In the genomic region with DNA sequence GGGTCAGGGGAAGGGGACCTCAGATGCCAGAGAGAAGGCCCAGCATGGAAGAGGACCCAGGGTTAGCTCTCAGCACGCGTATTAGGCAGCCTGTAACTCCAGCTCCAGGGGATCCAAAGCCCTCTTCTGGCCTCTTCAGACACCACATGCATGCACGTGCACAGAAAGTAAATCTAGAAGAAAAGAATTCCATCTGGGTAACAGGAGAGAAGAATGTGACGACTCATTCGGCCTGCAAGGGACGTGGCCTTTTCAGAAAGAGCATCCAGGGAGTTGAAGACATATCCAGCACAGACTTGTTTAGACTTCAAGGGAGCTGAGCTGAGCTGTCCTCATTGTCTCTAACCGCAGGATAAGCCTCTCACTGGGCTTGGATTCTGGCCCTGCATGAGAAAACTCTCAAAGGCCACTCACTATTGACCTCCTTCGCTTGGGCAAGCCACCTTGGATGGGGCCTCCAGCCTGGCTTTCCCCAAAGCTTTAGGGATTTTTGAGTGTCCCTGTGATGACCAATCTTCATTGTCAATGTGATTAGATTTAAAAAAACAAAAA, we compare ENCODE assay signal across 19 mouse cellular contexts. TPM values are rescaled to one million over a fixed set of nuclear protein-coding genes. Genes with fewer than 3 reads are reported as not detected.
DNase-seq lines count a peak whose midpoint lies in the region; ATAC-seq and TF ChIP-seq lines count a peak whose summit lies in the region.
"Had no signal": no experiment of that assay in that cellular context is flagged by ENCODE, and none has a peak within 500 bp of the region (broad histone marks: within the 10 kb centered on the region; RNA-seq: fewer than 3 reads in every experiment).

No protein-coding gene starts in this region.

- no peak overlapping the region for H3K9ac ChIP-seq in forebrain, postnatal 0 days
- no peak overlapping the region for H3K9ac ChIP-seq in forebrain, embryonic 14.5 days (ENCODE audit: low read length)
- H3K9ac ChIP-seq in midbrain, embryonic 15.5 days: no peak overlapping the region
- H3K9ac ChIP-seq in embryonic facial prominence, embryonic 12.5 days: no peak overlapping the region
- no peak overlapping the region for H3K9ac ChIP-seq in stomach, postnatal 0 days (ENCODE audit: low read length)
- H3K9ac ChIP-seq: embryonic facial prominence, embryonic 15.5 days; liver, embryonic 13.5 days; midbrain, embryonic 12.5 days had no signal

- ATAC-seq in forebrain, postnatal 0 days: no peak
- ATAC-seq in forebrain, embryonic 14.5 days: no peak
- ATAC-seq in midbrain, embryonic 15.5 days (replicated peaks): no peak
- no peak for ATAC-seq in embryonic facial prominence, embryonic 12.5 days (ENCODE audit: insufficient number of reproducible peaks, insufficient read depth, low FRiP score, low TSS enrichment)
- ATAC-seq in stomach, postnatal 0 days (ENCODE audit: low FRiP score, low TSS enrichment): no peak
- ATAC-seq: hindbrain, embryonic 16.5 days had no signal

- no peak overlapping the region for H3K4me3 ChIP-seq in forebrain, postnatal 0 days (ENCODE audit: low read depth, low read length)
- H3K4me3 ChIP-seq in forebrain, embryonic 14.5 days (ENCODE audit: low read depth, low read length): no peak overlapping the region
- no peak overlapping the region for H3K4me3 ChIP-seq in midbrain, embryonic 10.5 days
- no peak overlapping the region for H3K4me3 ChIP-seq in midbrain, embryonic 15.5 days
- H3K4me3 ChIP-seq in embryonic facial prominence, embryonic 12.5 days: no peak overlapping the region
- H3K4me3 ChIP-seq in stomach, postnatal 0 days (ENCODE audit: low read depth, low read length): no peak overlapping the region
- H3K4me3 ChIP-seq: embryonic facial prominence, embryonic 15.5 days; liver, embryonic 13.5 days; midbrain, embryonic 12.5 days had no signal

- H3K36me3 ChIP-seq in forebrain, postnatal 0 days (ENCODE audit: insufficient read depth): no peaks in the 10 kb centered on the region
- no peaks in the 10 kb centered on the region for H3K36me3 ChIP-seq in forebrain, embryonic 14.5 days (ENCODE audit: control insufficient read depth, insufficient read depth, low read length)
- H3K36me3 ChIP-seq in midbrain, embryonic 10.5 days: no peaks in the 10 kb centered on the region
- no peaks in the 10 kb centered on the region for H3K36me3 ChIP-seq in midbrain, embryonic 15.5 days (replicated peaks)
- H3K36me3 ChIP-seq in embryonic facial prominence, embryonic 12.5 days: no peaks in the 10 kb centered on the region
- H3K36me3 ChIP-seq in stomach, postnatal 0 days (ENCODE audit: control insufficient read depth, insufficient read depth, low read length): no peaks in the 10 kb centered on the region
- H3K36me3 ChIP-seq: embryonic facial prominence, embryonic 15.5 days; liver, embryonic 13.5 days; midbrain, embryonic 12.5 days had no signal

- H3K4me1 ChIP-seq in forebrain, postnatal 0 days (ENCODE audit: insufficient read depth): no peaks in the 10 kb centered on the region
- no peaks in the 10 kb centered on the region for H3K4me1 ChIP-seq in forebrain, embryonic 14.5 days (ENCODE audit: control insufficient read depth, insufficient read depth, low read length)
- H3K4me1 ChIP-seq in midbrain, embryonic 10.5 days: peaks cover 8% of the 10 kb centered on the region; the same call in 1 of the 2 replicates
- H3K4me1 ChIP-seq in midbrain, embryonic 15.5 days: no peaks in the 10 kb centered on the region
- peaks cover 16% of the 10 kb centered on the region for H3K4me1 ChIP-seq in embryonic facial prominence, embryonic 12.5 days
- H3K4me1 ChIP-seq in stomach, postnatal 0 days (replicated peaks; ENCODE audit: control insufficient read depth, insufficient read depth): no peaks in the 10 kb centered on the region
- H3K4me1 ChIP-seq: midbrain, embryonic 12.5 days had no signal

- H3K27me3 ChIP-seq in forebrain, postnatal 0 days (ENCODE audit: insufficient read depth, low read length): no peaks in the 10 kb centered on the region
- no peaks in the 10 kb centered on the region for H3K27me3 ChIP-seq in forebrain, embryonic 14.5 days (replicated peaks; ENCODE audit: control insufficient read depth, insufficient read depth, low read length)
- no peaks in the 10 kb centered on the region for H3K27me3 ChIP-seq in midbrain, embryonic 10.5 days (ENCODE audit: low read depth, poor library complexity, severe bottlenecking)
- 0 out of 2 replicates have a peak, but pooled peaks cover 4% of the 10 kb centered on the region for H3K27me3 ChIP-seq in midbrain, embryonic 15.5 days (replicated peaks)
- no peaks in the 10 kb centered on the region for H3K27me3 ChIP-seq in embryonic facial prominence, embryonic 12.5 days
- no peaks in the 10 kb centered on the region for H3K27me3 ChIP-seq in stomach, postnatal 0 days (ENCODE audit: control insufficient read depth, insufficient read depth, low read length)
- H3K27me3 ChIP-seq: embryonic facial prominence, embryonic 15.5 days had no signal

- TF ChIP-seq EP300 in stomach, postnatal 0 days (optimal IDR thresholded peaks at IDR 0.05): no peak

- peak; percentile 8; the same call in 1 of the 2 replicates for TF ChIP-seq CTCF in forebrain, postnatal 0 days (IDR thresholded peaks at IDR 0.05; ENCODE audit: low read depth)
- peak; percentile 32 for TF ChIP-seq CTCF in stomach, postnatal 0 days (IDR thresholded peaks at IDR 0.05; ENCODE audit: low read depth)

- 32% methylated on average over 8 of the region's 8 CpGs for WGBS in forebrain, postnatal 0 days
- WGBS in forebrain, embryonic 14.5 days: 50% methylated on average over 8 of the region's 8 CpGs
- WGBS in midbrain, embryonic 10.5 days: 50% methylated on average over 8 of the region's 8 CpGs
- 34% methylated on average over 8 of the region's 8 CpGs for WGBS in midbrain, embryonic 15.5 days
- WGBS in embryonic facial prominence, embryonic 12.5 days: 57% methylated on average over 8 of the region's 8 CpGs
- WGBS in stomach, postnatal 0 days: 52% methylated on average over 8 of the region's 8 CpGs

- no peak for DNase-seq in forebrain, postnatal 0 days
- DNase-seq in forebrain, embryonic 14.5 days (ENCODE audit: low spot score): no peak
- DNase-seq in midbrain, embryonic 10.5 days (ENCODE audit: low spot score): no peak
- DNase-seq in stomach, postnatal 0 days (ENCODE audit: low spot score): no peak
- DNase-seq in left cerebral cortex, adult 11 months (ENCODE audit: low spot score): no peak
- DNase-seq in layer of hippocampus, adult 8-10 months (ENCODE audit: low spot score in 2 of 2): no peak
- DNase-seq: cerebellum, postnatal 36 days; gastrocnemius, postnatal 36 days; kidney, adult 8-10 months; liver, embryonic 13.5 days; lung, postnatal 14 days; right cerebral cortex, postnatal 25 days; thymus, postnatal 36 days had no signal

- no peak overlapping the region for H3K4me2 ChIP-seq in forebrain, postnatal 0 days (ENCODE audit: low read depth)
- no peak overlapping the region for H3K4me2 ChIP-seq in forebrain, embryonic 14.5 days (ENCODE audit: low read length)
- no peak overlapping the region for H3K4me2 ChIP-seq in midbrain, embryonic 15.5 days
- no peak overlapping the region for H3K4me2 ChIP-seq in embryonic facial prominence, embryonic 12.5 days (replicated peaks)
- no peak overlapping the region for H3K4me2 ChIP-seq in stomach, postnatal 0 days (replicated peaks; ENCODE audit: low read depth)
- H3K4me2 ChIP-seq: embryonic facial prominence, embryonic 15.5 days; heart, embryonic 11.5 days; liver, embryonic 13.5 days; midbrain, embryonic 12.5 days had no signal

- no peaks in the 10 kb centered on the region for H3K9me3 ChIP-seq in forebrain, postnatal 0 days (ENCODE audit: low read length)
- H3K9me3 ChIP-seq in forebrain, embryonic 14.5 days (replicated peaks; ENCODE audit: control insufficient read depth, low read length): no peaks in the 10 kb centered on the region
- H3K9me3 ChIP-seq in midbrain, embryonic 10.5 days (replicated peaks): no peaks in the 10 kb centered on the region
- no peaks in the 10 kb centered on the region for H3K9me3 ChIP-seq in midbrain, embryonic 15.5 days
- H3K9me3 ChIP-seq in embryonic facial prominence, embryonic 12.5 days: no peaks in the 10 kb centered on the region
- no peaks in the 10 kb centered on the region for H3K9me3 ChIP-seq in stomach, postnatal 0 days (ENCODE audit: control insufficient read depth, low read length)
- H3K9me3 ChIP-seq: embryonic facial prominence, embryonic 15.5 days; liver, embryonic 13.5 days; midbrain, embryonic 12.5 days had no signal

- H3K27ac ChIP-seq in forebrain, postnatal 0 days (ENCODE audit: low read depth, low read length): no peak overlapping the region
- H3K27ac ChIP-seq in forebrain, embryonic 14.5 days (ENCODE audit: low read depth, low read length): no peak overlapping the region
- H3K27ac ChIP-seq in midbrain, embryonic 10.5 days (replicated peaks): peak overlapping the region; percentile 7; the same call in 1 of the 2 replicates
- no peak overlapping the region for H3K27ac ChIP-seq in midbrain, embryonic 15.5 days
- H3K27ac ChIP-seq in embryonic facial prominence, embryonic 12.5 days: 0 out of 2 replicates have a peak overlapping the region, but pooled peaks have one; percentile 3
- no peak overlapping the region for H3K27ac ChIP-seq in stomach, postnatal 0 days (replicated peaks)
- H3K27ac ChIP-seq: embryonic facial prominence, embryonic 15.5 days; liver, embryonic 13.5 days; midbrain, embryonic 12.5 days had no signal

RNA-seq across cellular contexts. Expression of gene Mrps18a, which starts 8.1 kb away (rescaled TPM):
- 72.9 and 79.4 TPM in 2 replicates for total RNA-seq in forebrain, postnatal 0 days (2014; rRNA removed)
- 171 and 176 TPM in 2 replicates for polyA plus RNA-seq in forebrain, postnatal 0 days (2015; fragmentation: Nextera tagmentation; extraction: Ambion mirVana)
- polyA plus RNA-seq in forebrain, embryonic 14.5 days (2014; fragmentation: Nextera tagmentation; extraction: Ambion mirVana): 135 and 141 TPM in 2 replicates
- 143 and 156 TPM in 2 replicates for polyA plus RNA-seq in midbrain, embryonic 10.5 days (2016; fragmentation: Nextera tagmentation; extraction: Ambion mirVana)
- 147 TPM in 2 replicates for polyA plus RNA-seq in midbrain, embryonic 15.5 days (2015; fragmentation: Nextera tagmentation; extraction: Ambion mirVana)
- polyA plus RNA-seq in embryonic facial prominence, embryonic 12.5 days (2016; fragmentation: Nextera tagmentation; extraction: Ambion mirVana): 136 and 138 TPM in 2 replicates
- 94.9 and 99.0 TPM in 2 replicates for polyA plus RNA-seq in stomach, postnatal 0 days (2015; fragmentation: Nextera tagmentation; extraction: Ambion mirVana)
- total RNA-seq in layer of hippocampus, adult 8-10 months (2022): 10 to 100 TPM; 87.2 to 94.3 (median 90.5) TPM

RNA-seq across cellular contexts. Expression of gene Rsph9, which starts 41.3 kb away (rescaled TPM):
- 63.7 and 94.6 TPM in 2 replicates for total RNA-seq in forebrain, postnatal 0 days (2014; rRNA removed)
- 87.0 and 101 TPM in 2 replicates for polyA plus RNA-seq in forebrain, postnatal 0 days (2015; fragmentation: Nextera tagmentation; extraction: Ambion mirVana)
- polyA plus RNA-seq in forebrain, embryonic 14.5 days (2014; fragmentation: Nextera tagmentation; extraction: Ambion mirVana): 46.8 and 47.3 TPM in 2 replicates
- polyA plus RNA-seq in midbrain, embryonic 10.5 days (2016; fragmentation: Nextera tagmentation; extraction: Ambion mirVana): 11.7 and 14.2 TPM in 2 replicates
- polyA plus RNA-seq in midbrain, embryonic 15.5 days (2015; fragmentation: Nextera tagmentation; extraction: Ambion mirVana): 51.2 and 51.9 TPM in 2 replicates
- 11.7 and 12.2 TPM in 2 replicates for polyA plus RNA-seq in embryonic facial prominence, embryonic 12.5 days (2016; fragmentation: Nextera tagmentation; extraction: Ambion mirVana)
- 13.1 and 13.6 TPM in 2 replicates for polyA plus RNA-seq in stomach, postnatal 0 days (2015; fragmentation: Nextera tagmentation; extraction: Ambion mirVana)
- 10 to 100 TPM; 24.8 to 32.8 (median 28.2) TPM for total RNA-seq in layer of hippocampus, adult 8-10 months (2022)

RNA-seq across cellular contexts. Expression of gene Mad2l1bp, which starts 50.7 kb away (rescaled TPM):
- 11.6 and 14.1 TPM in 2 replicates for total RNA-seq in forebrain, postnatal 0 days (2014; rRNA removed)
- polyA plus RNA-seq in forebrain, postnatal 0 days (2015; fragmentation: Nextera tagmentation; extraction: Ambion mirVana): 21.7 and 24.6 TPM in 2 replicates
- polyA plus RNA-seq in forebrain, embryonic 14.5 days (2014; fragmentation: Nextera tagmentation; extraction: Ambion mirVana): 29.5 and 31.6 TPM in 2 replicates
- polyA plus RNA-seq in midbrain, embryonic 10.5 days (2016; fragmentation: Nextera tagmentation; extraction: Ambion mirVana): 36.1 and 40.1 TPM in 2 replicates
- polyA plus RNA-seq in midbrain, embryonic 15.5 days (2015; fragmentation: Nextera tagmentation; extraction: Ambion mirVana): 21.3 and 24.8 TPM in 2 replicates
- polyA plus RNA-seq in embryonic facial prominence, embryonic 12.5 days (2016; fragmentation: Nextera tagmentation; extraction: Ambion mirVana): 33.0 and 33.7 TPM in 2 replicates
- polyA plus RNA-seq in stomach, postnatal 0 days (2015; fragmentation: Nextera tagmentation; extraction: Ambion mirVana): 35.5 and 35.8 TPM in 2 replicates
- 10 to 100 TPM in 3 of 4 experiments, 1 to 10 TPM in 1; 10.0 to 12.4 (median 10.3) TPM for total RNA-seq in layer of hippocampus, adult 8-10 months (2022)

RNA-seq across cellular contexts. Expression of gene Gtpbp2, which starts 58.1 kb away (rescaled TPM):
- total RNA-seq in forebrain, postnatal 0 days (2014; rRNA removed): 79.0 and 91.8 TPM in 2 replicates
- polyA plus RNA-seq in forebrain, postnatal 0 days (2015; fragmentation: Nextera tagmentation; extraction: Ambion mirVana): 14.8 and 19.8 TPM in 2 replicates
- polyA plus RNA-seq in forebrain, embryonic 14.5 days (2014; fragmentation: Nextera tagmentation; extraction: Ambion mirVana): 21.6 and 26.3 TPM in 2 replicates
- polyA plus RNA-seq in midbrain, embryonic 10.5 days (2016; fragmentation: Nextera tagmentation; extraction: Ambion mirVana): 28.2 and 31.0 TPM in 2 replicates
- 46.2 and 46.3 TPM in 2 replicates for polyA plus RNA-seq in midbrain, embryonic 15.5 days (2015; fragmentation: Nextera tagmentation; extraction: Ambion mirVana)
- polyA plus RNA-seq in embryonic facial prominence, embryonic 12.5 days (2016; fragmentation: Nextera tagmentation; extraction: Ambion mirVana): 48.8 and 50.2 TPM in 2 replicates
- 21.2 and 21.6 TPM in 2 replicates for polyA plus RNA-seq in stomach, postnatal 0 days (2015; fragmentation: Nextera tagmentation; extraction: Ambion mirVana)
- total RNA-seq in layer of hippocampus, adult 8-10 months (2022): 100 to 1,000 TPM; 114 to 165 (median 136) TPM

Comparison
In these comparisons a context has a peak if more than half of its experiments do, and no peak if none do; other contexts are left out.
1. H3K27ac ChIP-seq: peak in midbrain, embryonic 10.5 days (single experiment) and embryonic facial prominence, embryonic 12.5 days (single experiment); none in forebrain, postnatal 0 days (single experiment), forebrain, embryonic 14.5 days (single experiment), midbrain, embryonic 15.5 days (single experiment) and stomach, postnatal 0 days (single experiment).